Mouse (Mus musculus) mesoderm, embryonic 11.5 days (tissue): ENCODE results near the gene Rnf11.

Experiments used
- DNase-seq: peaks from one replicate; pipeline ENCODE4 v3.0.0-alpha.2; 2012; ENCODE audit warnings: low read depth, low spot score

Rnf11 gene

DNA sequence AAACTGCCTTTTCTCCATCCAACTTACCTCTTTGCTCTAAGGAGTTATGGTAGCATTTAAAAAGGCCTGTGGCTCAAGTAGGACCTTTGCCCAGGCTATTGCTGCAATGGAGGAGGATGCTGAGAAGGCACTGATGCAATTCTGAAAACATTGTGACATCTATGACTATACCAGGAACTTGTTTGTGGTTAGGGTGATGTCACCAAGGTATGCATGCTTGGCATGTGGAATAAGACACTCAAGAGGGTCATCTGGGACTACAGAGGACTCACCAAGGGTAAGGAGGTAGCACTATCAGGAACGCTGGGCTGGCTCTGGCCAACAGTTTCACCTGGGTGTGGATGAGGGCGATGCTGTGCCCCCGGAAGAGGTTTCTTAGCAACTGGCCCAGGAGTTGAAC lies at the start of gene Rnf11:
Rnf11 (minus strand) TSS at position 108 of the 400 bp plus-strand sequence.
- no peak for DNase-seq

DNA sequence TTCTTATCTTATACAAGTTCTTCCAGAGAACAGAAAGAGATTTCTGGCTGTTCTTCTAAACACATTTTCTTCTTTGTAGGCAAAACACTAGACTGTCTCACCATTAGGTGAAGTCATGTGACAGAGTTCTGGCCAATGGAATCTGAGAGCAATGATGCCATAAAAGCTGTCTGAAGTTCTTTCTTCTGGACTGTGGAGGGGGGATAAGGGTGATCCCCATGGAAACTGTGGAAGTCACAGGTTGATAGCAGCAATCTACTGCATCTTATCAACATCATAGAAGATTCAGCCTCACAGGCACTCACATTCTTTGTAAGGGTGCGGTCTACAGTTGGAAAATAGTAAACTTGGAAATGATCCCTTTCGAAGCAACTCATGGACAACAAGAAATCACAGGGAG lies 46.6 kb upstream of the Rnf11 start, which contains the start of gene 4930522H14Rik:
4930522H14Rik (minus strand) TSS at position 187 of the 400 bp plus-strand sequence.
- no peak for DNase-seq

DNA sequence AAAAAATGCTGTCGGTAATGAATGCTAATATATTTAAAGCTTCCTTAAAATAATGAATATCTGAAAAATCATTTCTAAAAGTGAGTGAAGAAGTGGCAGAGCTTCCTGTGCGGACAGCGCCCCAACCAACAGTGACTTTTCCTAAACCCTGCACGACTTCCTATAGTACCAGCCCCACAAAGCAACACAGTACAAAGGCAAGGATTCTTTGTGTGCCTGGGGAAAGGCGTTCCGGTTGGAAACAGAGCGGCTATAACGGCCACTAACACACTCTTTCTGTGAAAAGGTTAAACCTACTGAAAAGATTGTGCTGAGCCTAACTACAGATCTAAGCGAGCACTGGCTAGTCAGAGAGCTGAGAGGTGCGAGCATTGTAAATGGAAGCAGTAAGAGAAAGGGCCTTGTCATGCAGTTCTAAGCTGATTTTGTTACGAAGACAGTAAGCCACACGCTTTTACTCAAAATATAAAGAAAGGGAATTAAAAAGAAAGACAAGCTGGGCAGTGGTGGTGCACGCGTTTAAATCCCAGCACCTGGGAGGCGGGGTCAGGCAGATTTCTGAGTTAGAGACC lies 45.8 kb upstream of the Rnf11 start:
- peak; percentile 2 for DNase-seq

DNA sequence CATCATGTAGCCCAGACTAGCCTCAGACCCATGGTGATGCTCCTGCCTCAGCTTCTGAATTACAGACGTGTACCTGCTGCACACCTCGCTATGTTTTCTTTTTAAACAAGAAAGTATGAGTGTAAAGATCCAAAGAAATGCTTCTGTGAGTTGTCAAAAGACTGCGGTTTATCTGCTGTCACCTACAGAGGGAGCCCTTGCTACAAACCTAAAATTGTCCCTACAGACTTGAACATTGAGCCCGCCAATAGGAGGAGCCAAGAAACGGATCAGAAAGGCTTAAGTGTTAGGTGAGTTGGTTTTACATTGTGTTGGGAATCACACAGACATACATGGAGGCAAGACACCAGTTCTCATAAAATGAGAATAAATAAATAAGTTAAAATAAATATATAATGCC lies 20.4 kb upstream of the Rnf11 start:
- DNase-seq: peak; percentile 68

DNA sequence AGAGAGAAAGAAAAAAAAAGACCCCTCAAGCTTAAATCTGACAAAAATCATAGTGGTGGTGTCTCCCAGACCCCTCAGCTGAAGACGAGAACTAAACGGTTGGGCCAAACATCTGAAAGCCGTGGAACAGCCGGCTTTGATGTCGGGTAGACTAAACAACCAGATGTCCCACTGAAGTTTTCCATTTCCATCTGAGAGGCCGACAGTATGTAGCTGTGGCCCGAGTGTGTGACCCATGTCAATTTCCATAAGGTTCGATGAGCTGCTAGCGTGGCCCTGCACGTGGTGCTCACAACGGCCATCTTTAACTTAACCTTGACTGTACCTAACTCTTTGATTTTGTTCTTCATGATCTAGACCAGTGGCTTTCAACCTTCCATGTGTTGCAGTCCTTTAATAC lies 13.9 kb upstream of the Rnf11 start:
- no peak for DNase-seq

DNA sequence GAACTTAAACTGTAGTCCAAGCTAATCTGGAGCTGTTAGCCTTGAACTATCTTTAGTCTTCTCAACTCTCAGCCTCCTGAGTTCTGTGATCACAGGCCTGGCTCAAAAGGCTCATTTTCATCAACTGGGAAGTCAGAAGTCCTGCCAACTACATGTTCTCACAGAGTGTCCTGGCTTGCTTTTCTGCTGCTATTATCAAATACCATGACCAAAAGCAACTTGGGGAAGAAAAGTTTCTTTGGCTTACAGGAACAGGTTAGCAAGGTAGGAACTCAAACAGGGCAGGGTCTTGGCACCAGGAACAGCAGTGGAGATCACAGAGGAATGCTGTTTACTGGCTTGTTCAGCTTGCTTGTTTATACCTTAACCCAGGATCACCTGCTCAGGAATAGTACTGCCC lies 9.1 kb upstream of the Rnf11 start:
- no peak for DNase-seq

DNA sequence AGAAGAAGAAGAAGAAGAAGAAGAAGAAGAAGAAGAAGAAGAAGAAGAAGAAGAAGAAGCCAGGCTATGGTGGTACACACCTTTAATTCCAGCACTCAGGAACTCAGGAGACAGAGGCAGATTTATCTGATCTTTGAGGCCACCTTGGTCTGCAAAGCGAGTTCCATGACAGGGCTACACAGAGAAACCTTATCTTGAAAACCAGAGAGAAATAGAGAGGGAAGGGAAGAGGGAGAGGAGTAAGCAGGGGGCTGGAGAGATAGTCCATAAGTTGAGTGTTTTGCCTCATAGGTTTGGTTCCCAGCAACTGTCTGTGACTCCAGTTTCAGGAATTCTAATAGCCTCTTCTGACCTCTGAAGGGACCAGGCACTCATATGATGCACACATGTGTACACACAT lies 4.3 kb upstream of the Rnf11 start:
- no peak for DNase-seq

DNA sequence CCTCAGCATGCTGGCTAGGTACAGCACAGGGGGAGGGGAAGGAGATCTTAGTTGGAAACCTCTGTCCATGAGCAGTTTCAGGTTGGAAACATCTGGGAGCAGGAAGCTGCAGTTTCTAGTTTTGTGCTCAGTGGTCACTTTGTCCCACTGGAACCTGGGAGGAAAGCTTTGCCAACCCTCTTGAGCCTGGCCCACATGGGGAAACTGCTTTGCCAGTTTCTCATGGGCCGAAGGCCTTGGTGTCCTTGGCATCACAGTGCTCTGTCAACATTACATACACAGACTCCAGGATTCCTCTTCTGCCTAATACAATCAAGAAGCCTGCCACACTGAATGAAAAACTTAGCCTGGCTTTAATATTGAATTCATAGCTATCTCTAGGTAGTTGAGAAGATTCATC lies 1.8 kb downstream of the Rnf11 start:
- no peak for DNase-seq

DNA sequence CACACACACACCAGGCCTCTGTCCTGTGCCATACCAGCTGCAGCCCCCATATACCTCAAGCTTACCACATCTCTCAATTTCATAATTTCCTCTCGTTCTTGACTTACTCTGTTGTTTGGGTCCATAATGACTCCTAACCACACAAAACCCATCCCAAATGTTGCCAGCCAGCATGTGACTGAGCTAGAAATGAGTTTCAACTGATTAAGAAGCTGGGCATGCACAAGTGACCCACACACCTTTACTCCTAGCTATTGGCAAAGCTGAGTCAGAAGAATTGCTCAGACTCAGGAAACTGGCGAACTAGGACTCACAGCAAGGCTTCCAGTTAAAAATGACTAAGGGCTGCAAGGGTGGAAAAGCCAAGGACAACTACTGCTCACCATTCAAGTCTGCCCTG lies 3.1 kb downstream of the Rnf11 start:
- DNase-seq: no peak

DNA sequence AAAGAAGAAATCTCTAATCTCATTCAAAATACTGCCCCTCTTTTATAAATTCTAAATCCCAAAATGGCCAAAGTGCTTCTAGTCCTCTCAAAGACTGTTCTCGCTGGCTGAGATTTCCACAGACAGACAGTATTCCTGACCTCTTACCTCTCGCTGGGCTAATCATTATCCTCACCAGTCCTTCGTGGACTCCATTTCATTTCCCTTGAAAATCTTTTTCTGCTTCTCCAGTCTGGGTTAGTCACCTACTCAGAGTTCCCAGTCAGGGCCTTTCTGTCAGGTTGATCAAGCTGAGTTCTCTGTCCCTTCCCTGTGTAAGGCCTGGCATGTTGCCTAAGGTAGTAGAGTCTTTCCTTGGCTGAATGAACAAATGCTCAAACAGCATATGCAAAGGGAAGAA lies 7.1 kb downstream of the Rnf11 start:
- no peak for DNase-seq

DNA sequence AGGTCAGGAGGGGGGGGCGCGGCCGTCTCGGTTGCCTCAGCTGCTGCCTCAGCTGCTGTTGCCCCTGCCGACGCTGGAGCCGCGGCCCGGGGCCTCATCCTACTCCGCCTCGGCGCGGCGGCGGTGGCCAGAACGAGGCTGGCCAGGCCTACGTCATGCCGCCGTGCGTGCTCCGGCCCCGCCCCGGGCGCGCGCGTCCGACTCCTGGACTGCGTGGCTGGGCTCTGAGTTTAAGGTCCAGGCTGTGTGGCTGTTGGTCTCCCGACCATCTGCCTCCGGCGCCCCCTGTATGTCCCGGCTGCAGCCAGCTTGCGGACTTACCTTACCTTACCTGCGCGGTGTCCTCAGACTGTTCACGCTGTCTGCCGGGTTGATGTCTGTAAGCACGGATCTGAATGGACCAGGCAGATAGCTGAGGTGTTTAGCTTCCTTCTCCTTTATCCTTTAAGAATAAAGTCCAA lies 7.9 kb downstream of the Rnf11 start:
- DNase-seq: peak; percentile 92

DNA sequence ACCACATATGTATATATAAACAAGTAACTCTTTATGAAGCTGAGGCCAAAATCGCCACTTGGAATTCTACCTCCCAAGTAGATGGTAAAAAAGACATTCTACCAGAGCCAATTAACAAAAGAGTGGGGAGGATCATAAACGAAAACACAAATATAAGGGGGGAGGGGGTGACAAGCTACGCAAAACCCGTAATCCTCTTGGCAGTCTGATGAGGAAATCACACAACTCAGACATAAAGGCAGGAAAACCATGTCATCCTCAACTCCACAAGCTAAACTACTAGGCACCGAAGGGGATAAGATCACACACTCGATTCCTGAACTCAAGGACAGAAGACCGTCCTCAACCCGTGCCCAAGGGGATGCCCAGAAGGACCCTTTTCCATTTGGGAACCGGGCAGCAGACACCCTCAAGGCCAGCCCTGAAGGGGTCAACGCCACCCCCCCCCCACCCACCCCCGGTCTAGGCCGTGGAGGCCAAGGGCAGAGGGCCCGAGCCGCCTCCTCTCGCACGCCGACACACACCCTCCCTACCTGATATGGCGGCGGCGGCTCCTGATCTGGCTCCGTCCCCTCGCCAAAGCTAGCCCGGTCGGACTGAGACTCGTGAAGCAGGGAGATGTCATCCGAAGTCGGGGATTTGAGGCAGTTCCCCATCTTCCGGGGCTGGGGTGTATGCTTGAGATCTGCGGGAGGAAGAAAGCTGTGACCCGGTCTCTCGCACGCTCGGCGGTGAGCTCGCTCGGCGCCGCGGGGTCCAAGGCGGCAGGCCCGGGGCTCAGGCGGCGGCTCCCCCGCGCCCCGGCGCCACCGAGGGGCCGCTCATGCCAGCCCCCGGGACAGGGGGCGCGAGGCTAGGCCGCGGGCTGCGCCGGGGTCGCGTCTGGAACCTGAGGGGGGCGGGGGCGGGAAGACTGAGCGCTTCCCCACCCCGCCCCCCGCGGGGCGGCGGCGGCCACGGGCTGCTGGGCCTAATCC lies 8.7 kb downstream of the Rnf11 start:
- peak; percentile 52 for DNase-seq

DNA sequence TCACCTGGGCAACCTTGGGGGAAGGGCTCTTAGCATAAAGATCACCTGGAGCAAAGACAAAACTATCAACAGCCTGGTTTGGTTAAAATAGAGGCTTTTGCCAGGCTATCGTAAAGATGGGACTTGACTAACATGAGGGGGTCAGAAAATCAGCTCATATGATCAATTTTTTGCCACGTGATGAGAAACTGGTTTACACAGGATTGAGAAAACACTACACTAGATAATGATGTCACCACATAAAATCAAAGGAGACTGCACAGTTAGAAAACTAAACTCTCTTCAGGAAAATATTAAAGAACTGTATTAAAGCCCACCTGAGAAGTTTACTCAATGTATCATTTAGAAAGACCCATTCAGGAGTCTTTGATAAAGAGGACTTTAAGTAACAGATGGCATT lies 9.4 kb downstream of the Rnf11 start:
- no peak for DNase-seq

DNA sequence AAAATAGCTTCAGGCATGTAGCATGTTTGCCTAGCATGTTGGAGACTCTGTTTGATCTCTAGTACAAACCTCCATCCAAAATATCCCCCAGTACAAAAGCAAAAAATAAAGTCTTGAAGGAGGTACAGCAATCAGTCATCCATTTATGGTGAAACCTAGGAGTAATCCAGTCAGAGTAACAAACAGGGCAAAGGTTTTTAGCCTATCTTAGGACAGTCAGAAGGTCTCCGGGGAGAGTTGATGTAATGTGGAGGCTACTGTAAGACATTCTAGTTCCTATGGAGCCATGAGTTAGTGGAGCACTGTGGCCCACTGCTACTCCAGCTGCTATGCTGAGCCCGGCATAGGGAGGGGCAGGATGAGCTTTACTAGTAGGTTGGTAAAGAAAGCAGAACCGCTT lies 12.0 kb downstream of the Rnf11 start:
- no peak for DNase-seq

DNA sequence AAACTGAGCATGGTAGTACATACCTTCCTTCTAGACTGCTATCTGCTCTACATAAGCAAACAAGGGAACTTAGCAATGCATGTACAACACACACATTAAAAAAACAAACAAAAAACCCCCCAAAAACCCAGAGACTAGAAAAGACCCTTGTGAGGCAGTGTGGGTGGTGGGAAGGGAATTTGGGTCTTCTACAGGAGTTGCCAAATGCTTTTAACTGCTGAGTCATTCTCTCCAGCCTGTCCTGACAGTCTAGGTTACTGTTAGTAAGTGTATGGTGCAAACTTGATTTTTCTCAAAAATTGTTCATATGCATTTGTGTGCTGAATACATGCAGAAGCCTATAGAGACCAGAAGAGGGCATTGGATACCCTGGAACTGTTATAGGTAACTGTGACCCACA lies 12.9 kb downstream of the Rnf11 start:
- no peak for DNase-seq

DNA sequence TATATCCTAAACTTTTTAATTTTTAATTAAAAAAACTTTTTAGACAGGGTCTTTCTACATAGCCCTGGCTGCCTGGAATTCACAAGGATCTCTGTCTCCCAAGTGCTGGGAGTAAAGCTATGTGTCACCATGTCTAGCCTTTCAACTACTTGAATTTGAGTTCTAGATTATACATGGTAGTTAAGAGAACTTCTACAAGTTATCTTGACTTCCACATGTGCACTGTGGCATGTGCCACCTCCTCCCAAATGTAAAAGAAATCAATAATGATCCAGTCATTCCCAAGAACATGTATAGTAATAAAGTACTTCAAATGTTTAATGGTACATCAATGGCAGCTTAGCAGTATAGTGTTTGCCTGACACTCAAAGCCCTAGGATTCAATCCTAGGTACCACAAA lies 16.8 kb downstream of the Rnf11 start:
- no peak for DNase-seq

DNA sequence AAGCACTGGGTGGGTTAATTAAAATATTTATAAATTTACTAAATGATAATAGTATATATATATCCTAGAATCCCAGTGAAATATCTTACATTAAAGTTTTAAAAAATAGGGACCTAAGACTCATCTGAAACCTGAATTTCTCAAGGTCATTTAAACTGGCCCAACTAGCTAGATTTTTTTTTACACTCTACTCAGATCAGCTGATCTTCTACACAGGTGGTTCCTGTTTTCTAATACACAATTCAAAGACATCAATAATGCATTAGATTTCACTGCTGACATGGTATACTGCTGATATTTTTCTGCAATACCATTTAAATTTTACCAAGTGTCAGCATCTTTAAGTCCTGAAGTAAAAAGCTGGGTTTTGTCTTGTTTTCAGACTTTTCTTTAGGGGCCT lies 20.6 kb downstream of the Rnf11 start:
- no peak for DNase-seq

DNA sequence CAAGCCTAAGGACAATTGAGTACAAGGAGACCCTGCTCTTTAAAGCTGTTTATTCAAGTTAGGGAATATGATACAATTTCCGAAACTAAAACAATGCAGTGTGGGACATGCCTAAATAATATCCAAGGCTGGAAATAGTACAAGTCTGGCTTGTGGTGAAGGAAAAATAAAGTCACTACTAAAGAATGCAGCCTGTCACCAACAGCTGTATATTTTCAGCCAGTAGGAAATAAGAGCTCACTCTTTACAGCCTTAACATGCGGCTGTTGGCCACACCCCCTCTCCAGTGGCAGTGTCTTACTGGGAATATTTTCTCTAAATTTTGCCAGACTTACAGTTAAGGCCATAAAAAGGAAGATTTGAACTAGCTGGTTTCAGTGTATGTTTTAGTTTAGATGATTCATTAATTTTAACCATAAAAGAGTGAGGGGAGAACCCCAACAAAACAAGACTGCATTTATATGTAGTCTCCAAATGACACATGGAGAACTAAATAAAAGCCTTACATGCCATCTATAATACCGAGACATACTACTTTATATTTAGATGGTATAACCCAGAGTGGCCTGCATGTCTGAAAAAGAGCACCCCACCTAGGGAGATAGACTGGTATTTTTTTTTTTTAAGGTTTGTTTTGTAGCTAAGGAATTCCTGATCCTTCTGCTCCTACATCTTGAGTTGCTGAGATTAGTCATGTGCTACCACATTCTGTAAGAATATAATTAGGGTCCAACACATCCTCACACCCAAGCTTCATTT lies 23.9 kb downstream of the Rnf11 start:
- peak; percentile 14 for DNase-seq

DNA sequence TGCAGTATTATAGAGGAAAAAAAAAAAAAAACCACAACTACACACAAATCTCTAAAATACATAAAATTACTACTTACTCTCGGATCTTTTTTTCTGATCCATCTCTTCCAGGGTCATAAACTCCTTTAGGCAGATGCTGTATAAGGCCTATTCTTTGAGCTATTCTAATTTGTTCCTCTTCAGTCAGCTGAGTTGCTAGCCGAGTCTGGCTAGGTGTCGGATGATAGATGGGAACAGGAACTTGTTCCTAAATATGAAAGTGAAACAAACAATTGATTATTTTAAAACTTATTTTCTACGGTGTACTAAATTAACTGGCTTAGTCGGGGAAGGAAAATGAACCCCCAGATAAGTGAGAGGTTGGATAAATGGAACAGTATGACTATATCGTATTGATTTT lies 27.7 kb downstream of the Rnf11 start:
- DNase-seq: no peak

DNA sequence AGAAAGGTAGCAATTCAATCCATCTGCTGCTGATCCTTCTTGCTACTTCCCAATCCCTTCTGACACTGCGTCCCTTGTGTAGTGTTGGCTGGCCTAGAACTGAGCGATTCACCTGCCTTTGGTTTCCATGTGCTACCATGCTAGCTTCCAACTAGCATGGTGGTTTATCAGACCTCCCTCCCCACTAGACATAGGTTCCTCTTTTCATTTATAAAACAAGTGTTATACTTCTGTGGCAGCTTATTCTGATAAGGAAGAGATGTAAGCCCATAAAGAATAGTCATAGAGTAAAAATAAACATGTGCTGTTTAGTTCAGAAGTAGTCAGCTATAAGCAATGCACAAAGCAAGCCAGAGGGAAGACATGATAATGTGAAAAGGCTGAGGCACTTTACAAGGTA lies 36.0 kb downstream of the Rnf11 start:
- DNase-seq: no peak

DNA sequence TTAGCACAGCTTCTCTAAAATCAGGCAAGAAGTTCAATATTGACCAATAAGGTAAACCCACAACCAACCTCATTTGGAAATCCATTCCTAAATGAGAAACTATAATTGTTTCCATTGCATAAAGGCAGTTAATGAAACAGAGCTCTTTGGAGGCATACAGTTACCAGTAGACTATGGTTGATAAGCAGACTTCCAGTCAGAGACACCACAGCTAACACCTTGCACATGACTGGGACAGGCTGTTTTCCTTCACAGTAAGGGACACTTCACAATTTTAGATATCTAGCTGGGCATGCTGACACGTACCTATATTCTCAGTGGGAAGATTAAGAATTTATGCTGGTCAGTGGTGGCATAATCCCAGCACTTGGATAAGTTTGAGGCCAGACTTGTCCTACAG lies 38.6 kb downstream of the Rnf11 start:
- DNase-seq: no peak

DNA sequence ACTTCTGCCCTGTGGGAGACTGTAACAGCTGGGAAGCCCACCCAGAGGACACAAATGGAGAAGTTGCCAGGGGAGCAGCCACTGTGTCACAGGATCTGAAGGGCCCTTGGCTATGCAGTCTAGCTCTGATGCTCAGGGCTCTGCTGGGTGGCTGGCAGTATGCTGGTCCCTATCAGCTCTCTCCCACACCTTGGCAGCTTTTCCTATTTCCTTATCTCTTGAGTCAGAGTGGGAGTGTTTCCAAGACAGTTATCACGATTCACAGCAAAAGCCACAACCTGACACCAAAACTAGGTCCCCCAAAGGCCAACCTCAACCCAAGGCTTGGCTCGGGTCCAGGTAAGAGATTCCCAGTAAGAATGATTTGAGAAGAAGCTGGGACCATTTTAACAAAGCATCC lies 39.1 kb downstream of the Rnf11 start:
- no peak for DNase-seq
